Mouse (Mus musculus) thymus, postnatal 25 days (tissue): Measurements from ENCODE around the gene Snapc3.

ENCODE experiments used
- DNase-seq: peaks from one replicate; pipeline ENCODE4 v3.0.0; 2022

Gene Snapc3

DNA sequence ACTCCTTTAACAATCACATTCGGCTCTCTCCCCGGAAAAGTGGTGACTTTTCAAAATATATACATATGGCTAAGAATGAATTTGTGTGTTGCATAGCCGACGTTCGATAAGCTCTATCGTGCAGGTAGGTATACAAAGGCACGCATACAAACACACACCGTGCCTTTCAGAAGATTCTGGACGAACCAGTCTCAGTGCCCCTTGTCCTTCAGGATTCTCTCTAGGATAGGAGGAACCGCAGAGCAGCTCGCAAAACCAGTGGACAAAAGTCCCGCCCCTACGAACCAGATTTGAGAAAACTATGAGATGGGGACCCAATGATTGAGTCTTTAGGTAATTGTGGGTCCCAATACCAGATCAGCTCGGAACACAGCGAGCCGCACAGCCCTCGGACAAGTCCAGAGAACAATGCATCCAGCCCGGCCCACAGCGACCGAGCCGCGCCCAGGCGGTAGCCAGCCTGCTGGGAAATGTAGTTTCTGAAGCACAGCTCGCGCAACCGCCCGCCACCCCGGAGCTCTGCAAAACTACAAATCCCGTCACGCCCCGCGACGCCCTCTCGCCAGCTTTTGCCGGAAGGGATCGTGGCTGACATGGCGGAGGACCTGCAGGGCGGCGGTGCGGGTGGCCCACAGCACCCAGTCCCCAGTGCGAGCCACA is at the start of gene Snapc3:
TSS of gene Snapc3 (plus strand) at position 565 of the 660 bp plus-strand sequence.
- peak; percentile 94 for DNase-seq

DNA sequence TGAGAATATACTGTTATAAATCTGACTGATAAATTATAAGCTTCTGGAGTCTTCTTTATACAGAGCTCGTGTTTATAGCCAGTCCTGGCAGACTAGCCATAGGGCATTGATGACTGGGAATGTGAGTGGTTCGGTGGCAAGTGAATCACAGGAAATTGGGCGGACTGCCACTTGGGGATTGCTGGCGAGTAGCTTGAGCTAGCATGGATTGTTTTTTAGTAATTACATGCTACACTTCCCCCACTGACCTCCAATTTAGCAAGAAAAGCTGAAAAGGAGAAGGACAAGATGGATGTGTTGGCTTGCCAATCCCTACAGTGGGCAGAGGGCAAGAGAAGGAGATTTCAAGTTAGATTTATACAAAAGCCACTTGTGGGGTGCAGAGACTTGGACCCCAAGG is 44.1 kb upstream of the Snapc3 start:
- DNase-seq, result no peak

DNA sequence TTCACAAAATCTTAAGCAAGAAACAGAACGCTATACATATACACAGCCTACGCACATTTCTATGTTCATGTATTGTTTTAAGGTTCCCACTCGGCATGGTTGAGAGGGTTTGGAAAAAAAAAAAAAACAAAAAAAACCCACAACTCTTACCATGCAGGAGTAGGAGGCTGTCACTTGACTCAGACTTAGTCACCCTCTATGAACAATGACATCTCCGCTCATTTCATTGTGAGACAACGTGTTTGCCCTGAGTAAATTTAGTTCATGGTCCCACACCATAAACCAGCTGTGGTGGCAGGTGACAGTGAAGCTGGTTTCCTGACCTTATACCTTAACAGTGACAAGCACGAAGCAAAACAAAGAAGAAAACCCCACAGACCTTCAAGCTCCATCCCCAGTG is 41.9 kb upstream of the Snapc3 start:
- no peak for DNase-seq

DNA sequence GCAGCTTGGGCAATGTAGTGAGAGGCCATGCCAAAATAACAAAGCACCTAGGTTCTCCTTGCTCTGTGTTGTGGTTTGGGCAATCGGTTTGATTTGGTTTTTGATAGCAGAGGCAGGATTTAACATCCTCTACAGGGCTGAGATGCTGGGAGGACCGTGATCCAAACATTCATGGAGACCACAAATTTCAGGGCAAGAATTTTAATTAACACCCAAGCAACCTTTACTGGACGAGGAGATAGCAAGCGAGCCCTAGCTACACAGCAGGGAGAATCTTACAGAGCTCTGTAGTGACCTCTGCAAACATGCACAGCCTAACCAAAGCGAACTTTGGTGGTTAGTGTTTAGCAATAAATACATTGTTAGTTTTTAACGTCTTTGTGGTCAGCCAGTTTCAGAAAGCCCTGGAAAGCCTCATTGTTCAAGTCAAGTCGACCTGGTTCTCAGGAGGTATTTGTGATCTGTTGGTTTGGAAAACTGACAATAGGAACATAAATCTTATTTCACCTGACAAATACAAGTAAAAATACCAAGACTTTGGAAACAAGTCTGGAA is 41.0 kb upstream of the Snapc3 start:
- DNase-seq, result no peak

- DNase-seq, result no peak
Observed at GRCm38 (mm10) chr4:83379036-83379435, 38.5 kb upstream of the Snapc3 start.

DNA sequence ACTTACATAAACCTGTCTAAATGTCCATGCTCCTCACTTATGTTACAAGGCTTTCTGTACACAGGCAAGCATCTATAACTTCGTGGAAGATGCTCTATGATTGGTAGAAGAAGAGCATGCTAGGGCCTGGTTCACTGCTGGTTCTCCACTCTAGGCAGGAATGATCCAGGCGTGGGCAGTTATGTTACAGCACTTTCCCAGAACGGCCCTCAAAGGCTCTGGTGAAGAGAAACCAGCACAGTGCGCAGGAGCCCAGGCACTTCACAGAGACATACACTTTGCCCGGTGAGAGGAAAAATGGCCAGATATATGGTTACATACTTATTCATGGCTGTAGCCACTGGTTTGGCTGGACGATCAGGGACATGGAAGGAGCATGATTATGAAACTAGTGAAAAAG is 37.8 kb upstream of the Snapc3 start:
- DNase-seq, result no peak

DNA sequence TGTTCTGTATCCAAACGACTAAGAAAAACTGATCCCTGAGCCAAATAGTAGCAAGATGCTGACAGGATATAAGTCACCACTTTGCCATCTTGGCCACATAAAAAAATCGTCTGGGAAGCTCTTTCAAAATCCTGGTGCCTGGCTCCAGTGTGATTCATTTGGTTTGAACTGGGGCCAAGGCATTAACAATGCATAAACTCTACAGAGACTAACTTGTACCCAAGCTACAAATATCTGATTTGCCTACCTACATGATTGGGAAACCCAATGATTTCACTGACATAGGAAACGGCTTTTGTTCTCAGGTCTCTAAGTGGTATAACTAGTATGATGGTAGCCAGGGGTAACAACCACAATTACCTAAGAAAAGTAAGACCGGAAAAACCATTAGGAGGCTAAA is 37.3 kb upstream of the Snapc3 start:
- DNase-seq, result no peak

GRCm38 (mm10) chr4:83383899-83384490 is 33.5 kb upstream of the Snapc3 start:
- DNase-seq, result peak; percentile 47

DNA sequence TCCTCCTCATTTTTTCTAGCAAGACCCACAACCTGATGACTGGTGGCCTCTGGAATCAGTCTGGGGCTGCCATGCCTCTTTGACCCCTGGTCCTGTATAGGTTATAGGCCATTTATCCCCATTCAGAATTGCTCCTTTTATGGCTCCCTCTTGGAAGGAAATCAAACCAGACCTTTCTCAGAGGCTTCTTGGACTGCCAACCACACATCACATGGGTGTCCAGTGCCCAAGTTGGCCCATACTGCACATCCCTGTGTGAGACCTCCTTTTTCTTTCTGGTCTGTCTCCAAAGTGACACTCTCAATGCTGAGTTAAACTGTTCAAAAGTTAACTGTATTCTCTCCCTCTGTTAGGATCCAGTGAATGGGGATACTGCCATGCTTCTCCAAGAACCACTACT is 32.4 kb upstream of the Snapc3 start:
- no peak for DNase-seq

GRCm38 (mm10) chr4:83390551-83390950 is 27.0 kb upstream of the Snapc3 start:
- no peak for DNase-seq

GRCm38 (mm10) chr4:83391956-83392355 is 25.6 kb upstream of the Snapc3 start:
- no peak for DNase-seq

- DNase-seq, result no peak
Observed at GRCm38 (mm10) chr4:83393733-83394132, 23.8 kb upstream of the Snapc3 start.

DNA sequence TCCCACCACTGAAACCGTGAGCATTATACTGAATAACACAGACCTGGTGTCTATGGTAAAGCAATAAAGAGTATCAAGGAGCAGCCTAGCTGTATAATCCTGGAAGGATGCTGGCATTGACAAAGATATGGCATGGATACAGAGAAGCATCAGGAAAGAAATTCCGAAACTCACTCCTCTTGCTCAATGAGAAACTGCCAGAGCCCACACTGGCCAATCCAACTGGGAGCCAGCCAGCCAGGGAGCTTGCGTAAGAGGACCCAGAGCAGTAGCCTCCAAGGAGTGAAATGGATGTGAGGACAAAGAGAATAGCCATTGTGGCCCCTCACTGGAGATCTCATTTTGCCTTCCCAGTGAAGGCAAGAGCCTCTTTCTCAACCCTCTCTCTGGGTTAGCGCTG is 21.2 kb upstream of the Snapc3 start:
- DNase-seq, result no peak

DNA sequence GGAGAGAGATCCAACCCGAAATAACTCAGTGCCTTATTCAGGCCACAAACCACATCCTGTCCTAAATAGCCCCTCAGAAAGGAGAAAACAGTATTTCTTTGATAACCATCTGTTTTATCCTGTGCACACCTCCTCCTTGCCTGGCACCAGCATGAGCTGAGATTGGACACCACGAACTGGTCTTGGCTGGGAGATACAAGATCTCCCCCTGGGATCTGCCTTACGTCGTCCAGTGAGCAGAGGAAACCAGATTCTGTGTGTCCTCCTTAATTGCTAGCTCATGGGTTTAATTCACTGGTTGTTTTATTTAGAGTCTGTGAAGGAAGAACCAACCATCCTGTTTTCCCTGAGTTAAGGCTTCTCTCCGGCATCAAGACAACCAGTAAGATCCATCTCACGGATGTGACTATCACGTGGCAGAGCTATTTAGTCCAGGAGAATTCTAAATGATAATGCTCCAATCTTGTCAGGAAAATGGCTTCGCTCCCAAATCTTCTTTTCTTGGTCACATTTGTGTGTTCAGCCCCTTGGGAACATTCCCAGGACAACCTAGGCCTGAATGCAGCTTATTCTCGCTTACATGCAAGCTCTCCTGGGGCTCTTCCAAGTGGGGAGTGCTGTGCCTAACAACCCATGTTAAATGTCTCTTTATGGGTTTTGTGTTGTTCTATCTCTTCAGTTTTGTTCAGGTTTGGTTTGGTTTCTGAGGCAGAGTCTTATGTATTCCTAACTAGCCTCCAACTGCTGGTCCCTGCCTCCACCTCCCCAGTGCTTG is 20.3 kb upstream of the Snapc3 start:
- no peak for DNase-seq

- DNase-seq, result no peak
Observed at GRCm38 (mm10) chr4:83398527-83398926, 19.0 kb upstream of the Snapc3 start.

DNA sequence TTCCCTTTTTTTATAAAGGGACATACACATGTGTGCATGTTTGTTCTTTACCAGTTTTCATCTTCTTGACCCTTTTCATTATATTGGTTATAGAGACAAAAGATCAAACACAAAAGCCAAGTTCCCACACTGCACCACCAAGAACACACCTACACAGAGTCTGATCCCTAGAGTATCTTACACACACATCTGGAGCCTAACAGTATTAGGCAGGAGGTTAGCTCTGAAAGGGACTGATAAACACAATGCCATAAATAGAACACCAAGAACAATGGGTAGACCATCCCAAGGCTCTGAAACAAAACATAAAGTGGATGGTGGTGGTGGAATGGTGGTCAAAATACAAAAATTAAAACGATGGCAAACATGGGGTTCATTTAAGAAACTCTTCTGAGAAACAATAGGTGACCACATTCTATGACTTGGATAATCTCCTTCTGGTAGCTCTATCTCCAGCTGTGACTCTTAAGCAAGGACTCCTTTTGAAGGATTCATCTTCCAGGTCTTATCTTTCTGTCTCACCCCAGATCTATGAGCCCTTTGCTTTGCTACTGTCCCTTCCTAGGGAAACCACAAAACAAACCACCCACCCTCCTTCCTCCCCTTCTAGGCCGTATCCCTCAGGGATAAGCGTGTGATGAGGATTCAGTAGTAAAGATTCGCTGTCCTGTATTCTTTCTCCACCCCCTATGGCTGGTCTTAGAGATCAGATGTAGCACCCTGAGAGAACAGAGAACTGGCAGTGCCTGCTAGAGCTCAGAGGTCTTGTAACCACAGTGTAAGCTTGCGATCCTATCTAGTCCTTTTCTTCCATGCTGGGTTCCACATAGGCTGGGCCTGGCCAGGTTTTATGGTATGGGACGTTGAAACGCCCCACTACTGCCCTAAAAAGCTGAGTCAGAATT is 16.6 kb upstream of the Snapc3 start:
- DNase-seq, result no peak

- no peak for DNase-seq
Observed at GRCm38 (mm10) chr4:83401712-83402111, 15.8 kb upstream of the Snapc3 start.

DNA sequence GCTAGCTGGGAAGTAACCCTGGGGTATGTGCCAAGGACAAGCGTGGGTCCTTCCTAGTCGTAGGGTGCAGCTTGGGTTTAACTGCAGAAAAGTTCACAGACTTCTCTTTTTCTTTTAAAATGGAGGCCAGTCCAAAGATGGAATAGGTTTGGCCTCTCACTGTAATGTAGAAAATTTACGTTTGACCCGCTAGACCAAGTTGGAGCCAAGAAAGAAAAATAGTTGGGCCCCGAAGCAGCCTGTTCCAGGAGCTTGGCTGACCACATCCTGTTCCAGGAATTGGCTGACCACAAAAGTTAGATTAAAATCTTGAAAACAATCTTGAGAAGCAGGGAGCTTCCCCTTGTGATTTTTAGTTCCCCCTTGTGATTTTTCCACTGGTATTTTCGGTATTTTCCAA is 9.8 kb upstream of the Snapc3 start:
- no peak for DNase-seq

DNA sequence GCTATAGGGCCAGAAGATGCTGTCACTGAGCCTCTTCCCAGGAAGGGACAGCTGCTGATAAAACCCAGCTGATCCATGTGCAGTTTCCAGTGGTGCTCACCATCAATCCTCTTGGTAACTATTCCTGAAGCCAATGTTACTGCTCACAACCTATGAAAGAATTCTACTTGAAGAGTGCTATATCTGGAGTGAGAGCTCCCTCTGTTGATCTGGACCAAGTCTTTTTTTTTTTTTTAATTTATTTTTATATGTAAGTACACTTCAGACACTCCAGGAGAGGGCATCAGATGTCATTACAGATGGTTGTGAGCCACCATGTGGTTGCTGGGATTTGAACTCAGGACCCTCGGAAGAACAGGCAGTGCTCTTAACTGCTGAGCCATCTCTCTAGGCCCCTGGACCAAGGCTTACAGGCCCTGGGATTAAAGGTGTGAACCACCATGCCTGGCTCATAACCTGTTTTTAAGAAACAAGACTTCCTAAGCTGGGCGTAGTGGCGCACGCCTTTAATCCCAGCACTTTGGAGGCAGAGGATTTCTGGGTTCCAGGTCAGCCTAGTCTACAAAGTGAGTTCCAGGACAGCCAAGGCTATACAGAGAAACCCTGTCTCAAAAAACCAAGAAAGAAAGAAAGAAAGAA is 7.5 kb upstream of the Snapc3 start:
- DNase-seq, result no peak

DNA sequence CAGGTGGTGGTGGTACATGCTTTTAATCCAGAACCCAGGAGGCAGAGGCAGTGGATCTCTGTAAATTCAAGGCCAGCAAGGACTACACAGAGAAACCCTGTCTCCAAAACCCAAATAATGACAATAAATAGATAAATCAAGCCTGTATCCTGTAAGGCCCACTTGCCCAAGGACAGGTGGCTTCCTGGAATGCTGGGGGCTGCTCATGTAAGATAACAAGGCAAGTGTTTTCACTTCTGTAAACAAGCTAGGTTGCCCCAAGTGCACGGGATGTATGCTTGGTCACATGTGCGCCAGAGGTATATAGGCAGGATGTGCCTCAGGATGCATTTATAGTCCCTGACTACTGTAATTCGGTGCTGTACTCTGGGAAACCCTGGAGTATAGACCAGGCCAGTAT is 5.5 kb upstream of the Snapc3 start:
- no peak for DNase-seq

DNA sequence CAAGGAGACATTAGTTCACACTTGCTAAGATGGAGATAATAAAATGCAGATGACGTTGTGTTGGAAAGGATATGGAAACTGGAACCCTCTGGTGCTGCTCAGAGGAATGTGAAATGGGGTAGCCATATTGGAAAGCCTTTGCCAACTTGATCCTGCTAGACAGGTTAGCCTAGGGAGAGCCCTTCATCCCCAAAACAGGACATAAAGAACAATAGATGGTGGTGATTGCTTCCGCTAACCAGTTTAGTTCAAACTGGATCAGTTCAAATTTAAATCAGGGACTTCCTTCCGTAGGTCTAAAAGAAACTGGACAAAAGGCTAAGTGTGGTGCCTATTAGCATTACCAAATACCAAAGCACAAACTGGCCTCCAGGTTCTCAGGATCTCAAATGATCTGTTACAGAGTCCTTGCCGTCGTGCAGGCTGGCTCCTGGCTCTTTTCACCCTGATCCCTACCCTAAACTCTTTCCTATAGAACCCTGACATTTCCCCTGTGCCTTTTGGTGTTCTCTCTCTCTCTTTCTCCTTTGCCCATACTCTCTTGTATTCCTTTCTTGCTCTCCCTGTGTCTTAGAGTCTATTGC is 3.2 kb upstream of the Snapc3 start:
- DNase-seq, result no peak

GRCm38 (mm10) chr4:83417820-83418186 is 279 bp downstream of the Snapc3 start:
- no peak for DNase-seq
